Mouse (Mus musculus): ENCODE measurements at regions not wholly inside any gene's neighbourhood (a gene's known extent, or its start where the extent isn't known, plus 50 kb on each side); places are given as distances from the start of the nearest gene placed in this dataset.

DNA sequence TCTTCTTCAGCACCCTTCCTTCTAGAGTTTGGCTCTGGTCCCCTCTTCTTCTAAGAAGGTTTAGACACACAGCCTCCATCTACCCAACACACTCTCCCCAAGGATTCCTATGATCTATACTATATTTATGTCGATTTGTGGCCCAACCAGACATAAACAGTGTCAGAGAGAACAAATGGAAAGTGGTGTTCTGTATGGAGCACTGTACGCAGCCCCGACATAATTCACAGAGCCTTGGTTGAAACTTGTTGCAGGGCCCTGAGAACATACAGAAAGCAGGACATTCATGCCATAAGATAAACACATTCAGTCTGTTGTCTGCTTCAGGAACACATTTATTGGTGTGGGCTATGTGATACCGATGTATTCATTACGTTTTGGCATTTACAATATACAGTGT lies 463.7 kb upstream of the Pou3f3 start:
- Histone ChIP-seq H3K79me2 (ENCODE audit: control insufficient read depth, insufficient read depth) (no peaks in the 10 kb centered on the region), H3K4me2 (ENCODE audit: low read depth) (no peak overlapping the region), H3K36me3 (ENCODE audit: control insufficient read depth, insufficient read depth) (no peaks in the 10 kb centered on the region), H3ac (ENCODE audit: control insufficient read depth, insufficient read length) (no peak overlapping the region), H3K27me3 (ENCODE audit: control insufficient read depth, insufficient read depth, insufficient read length) (no peaks in the 10 kb centered on the region), H3K4me3 (no peak overlapping the region)
- TF ChIP-seq POLR2A (IDR thresholded peaks at IDR 0.05; ENCODE audit: insufficient read length, low read depth) (no peak), POLR2AphosphoS2 (IDR thresholded peaks at IDR 0.05; ENCODE audit: insufficient read length, low read depth) (no peak), SRF (IDR thresholded peaks at IDR 0.05; ENCODE audit: control insufficient read depth, insufficient read length, low read depth) (no peak), USF1 (IDR thresholded peaks at IDR 0.05; ENCODE audit: low read depth) (no peak)

DNA sequence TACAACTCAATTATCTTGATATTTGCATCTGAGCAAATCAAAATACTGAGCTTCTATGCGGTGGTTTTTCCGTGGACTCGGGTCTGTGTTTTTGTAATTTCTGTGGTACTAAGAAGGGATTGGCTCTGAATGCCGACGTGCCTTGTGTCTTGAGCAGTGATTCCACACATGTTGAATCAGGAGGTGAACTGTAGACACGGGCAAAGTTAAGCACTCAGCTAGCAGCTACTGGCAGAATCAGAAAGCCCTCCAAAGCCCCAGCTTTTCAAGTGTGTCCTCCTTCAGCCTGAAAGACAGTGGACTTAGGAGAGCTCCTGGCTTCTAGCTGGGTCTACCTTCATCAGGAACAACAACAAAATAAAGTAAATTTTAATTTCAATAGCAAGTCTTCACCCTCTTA lies 462.9 kb upstream of the Pou3f3 start:
- Histone ChIP-seq H3K36me3 (ENCODE audit: control insufficient read depth, insufficient read depth) (no peaks in the 10 kb centered on the region), H3K4me3 (no peak overlapping the region), H3K79me2 (ENCODE audit: control insufficient read depth, insufficient read depth) (no peaks in the 10 kb centered on the region), H3ac (ENCODE audit: control insufficient read depth, insufficient read length) (no peak overlapping the region), H3K4me2 (ENCODE audit: low read depth) (no peak overlapping the region), H3K27me3 (ENCODE audit: control insufficient read depth, insufficient read depth, insufficient read length) (no peaks in the 10 kb centered on the region)
- TF ChIP-seq TCF3 (IDR thresholded peaks at IDR 0.05; ENCODE audit: insufficient read length, low read depth) (no peak), MAX (IDR thresholded peaks at IDR 0.05; ENCODE audit: low read depth) (no peak), SRF (IDR thresholded peaks at IDR 0.05; ENCODE audit: control insufficient read depth, insufficient read length, low read depth) (no peak), REST (IDR thresholded peaks at IDR 0.05; ENCODE audit: insufficient read depth, insufficient read length) (no peak), USF1 (IDR thresholded peaks at IDR 0.05; ENCODE audit: low read depth) (no peak), MYOG (IDR thresholded peaks at IDR 0.05; ENCODE audit: control insufficient read depth in 1 of 3, insufficient read depth in 1 of 3, insufficient read length in 2 of 3, low read depth in 2 of 3) (no peak), MYOD1 (IDR thresholded peaks at IDR 0.05; ENCODE audit: control insufficient read depth in 1 of 3, insufficient read length in 2 of 3, low read depth in 2 of 3) (no peak), CEBPB (IDR thresholded peaks at IDR 0.05; ENCODE audit: insufficient read depth, poor library complexity, severe bottlenecking) (no peak), POLR2A (IDR thresholded peaks at IDR 0.05; ENCODE audit: insufficient read length, low read depth) (no peak), E2F4 (IDR thresholded peaks at IDR 0.05; ENCODE audit: insufficient read depth) (no peak), TCF12 (IDR thresholded peaks at IDR 0.05; ENCODE audit: insufficient read depth, poor library complexity, severe bottlenecking) (no peak)

DNA sequence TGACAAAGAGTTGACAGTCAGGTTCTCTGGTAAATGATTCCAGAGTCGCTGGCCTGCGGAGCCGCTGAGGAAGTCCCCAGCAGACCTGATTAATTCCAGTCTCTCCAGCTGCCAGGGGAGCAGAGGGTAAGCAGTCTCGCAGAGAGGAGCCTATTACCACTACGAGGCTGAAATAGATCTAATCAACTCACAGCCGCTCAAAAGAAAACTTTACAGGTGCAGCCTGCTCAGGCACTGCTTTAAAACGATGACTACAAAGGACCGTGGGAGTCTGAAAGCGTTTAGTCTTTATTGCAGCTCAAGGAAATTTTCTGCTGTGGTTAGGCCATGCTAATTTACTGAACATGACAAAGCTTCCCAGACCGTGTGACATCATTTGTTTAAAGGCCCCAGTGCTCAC lies 462.3 kb upstream of the Pou3f3 start:
- Histone ChIP-seq H3K4me2 (ENCODE audit: low read depth) (no peak overlapping the region), H3K79me2 (ENCODE audit: control insufficient read depth, insufficient read depth) (no peaks in the 10 kb centered on the region), H3K27me3 (ENCODE audit: control insufficient read depth, insufficient read depth, insufficient read length) (no peaks in the 10 kb centered on the region), H3K4me3 (no peak overlapping the region), H3K36me3 (ENCODE audit: control insufficient read depth, insufficient read depth) (no peaks in the 10 kb centered on the region), H3ac (ENCODE audit: control insufficient read depth, insufficient read length) (no peak overlapping the region)
- TF ChIP-seq CEBPB (IDR thresholded peaks at IDR 0.05; ENCODE audit: insufficient read depth, poor library complexity, severe bottlenecking) (no peak), MYOG (IDR thresholded peaks at IDR 0.05; ENCODE audit: control insufficient read depth in 1 of 3, insufficient read depth in 1 of 3, insufficient read length in 2 of 3, low read depth in 2 of 3) (no peak), POLR2A (IDR thresholded peaks at IDR 0.05; ENCODE audit: insufficient read length, low read depth) (no peak), USF1 (IDR thresholded peaks at IDR 0.05; ENCODE audit: low read depth) (no peak)

DNA sequence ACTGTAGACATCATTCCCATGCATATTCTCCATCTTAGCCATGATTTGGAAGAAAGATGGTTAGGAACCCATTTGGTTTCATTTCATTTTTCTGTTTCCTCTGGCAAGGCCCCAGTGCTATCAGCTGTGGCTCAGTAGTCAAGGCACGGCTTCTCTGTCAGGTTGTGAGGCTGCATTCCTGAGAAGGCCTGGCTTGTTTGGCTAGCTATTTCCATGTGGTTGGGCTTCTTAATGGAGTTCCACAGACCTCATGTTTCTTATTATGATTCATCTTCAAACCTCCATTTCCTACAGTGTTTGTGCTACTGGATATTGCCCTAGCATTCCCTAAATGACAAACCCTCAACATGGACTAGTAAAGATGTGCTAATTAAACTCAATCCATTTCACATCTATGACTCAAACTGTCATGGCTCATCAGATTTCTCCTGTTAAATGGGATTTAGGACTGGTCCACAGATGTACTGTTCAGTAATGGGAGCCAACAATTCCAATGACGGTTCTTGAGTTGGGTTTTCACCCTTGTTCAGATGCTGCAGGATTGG lies 459.0 kb upstream of the Pou3f3 start:
- no peaks in the 10 kb centered on the region for H3K79me2 ChIP-seq (ENCODE audit: control insufficient read depth, insufficient read depth)
- no peak overlapping the region for H3K4me2 ChIP-seq (ENCODE audit: low read depth)
- no peak overlapping the region for H3K4me3 ChIP-seq
- TF ChIP-seq POLR2AphosphoS2 (IDR thresholded peaks at IDR 0.05; ENCODE audit: insufficient read length, low read depth) (no peak), MAX (IDR thresholded peaks at IDR 0.05; ENCODE audit: low read depth) (no peak), E2F4 (IDR thresholded peaks at IDR 0.05; ENCODE audit: insufficient read depth) (no peak)
- H3K27me3 ChIP-seq (ENCODE audit: control insufficient read depth, insufficient read depth, insufficient read length), result no peaks in the 10 kb centered on the region
- no peaks in the 10 kb centered on the region for H3K36me3 ChIP-seq (ENCODE audit: control insufficient read depth, insufficient read depth)
- H3ac ChIP-seq (ENCODE audit: control insufficient read depth, insufficient read length), result no peak overlapping the region

DNA sequence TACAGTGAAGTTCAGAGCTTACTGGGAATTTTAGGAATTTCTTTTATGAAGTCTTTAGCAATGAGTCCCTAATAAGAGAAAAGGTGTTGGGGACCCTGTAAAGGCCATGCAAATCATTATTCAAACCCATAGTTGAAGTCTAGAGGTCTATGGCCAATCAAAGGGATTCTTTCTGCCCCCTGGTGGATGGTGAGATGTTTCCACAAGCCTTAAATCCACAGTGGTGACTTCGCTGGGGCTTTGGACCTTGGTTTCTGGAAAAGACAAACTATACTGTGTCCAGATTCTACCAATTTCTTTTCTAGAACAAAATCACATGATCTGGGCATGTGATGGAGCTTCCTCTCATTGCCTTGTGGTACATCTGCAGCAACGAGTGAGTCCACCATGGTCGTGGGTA lies 457.2 kb upstream of the Pou3f3 start:
- TF ChIP-seq MYOD1 (IDR thresholded peaks at IDR 0.05; ENCODE audit: control insufficient read depth in 1 of 3, insufficient read length in 2 of 3, low read depth in 2 of 3) (no peak), MAX (IDR thresholded peaks at IDR 0.05; ENCODE audit: low read depth) (no peak), POLR2A (IDR thresholded peaks at IDR 0.05; ENCODE audit: insufficient read length, low read depth) (no peak), USF1 (IDR thresholded peaks at IDR 0.05; ENCODE audit: low read depth) (no peak), POLR2AphosphoS2 (IDR thresholded peaks at IDR 0.05; ENCODE audit: insufficient read length, low read depth) (no peak), MYOG (IDR thresholded peaks at IDR 0.05; ENCODE audit: control insufficient read depth in 1 of 3, insufficient read depth in 1 of 3, insufficient read length in 2 of 3, low read depth in 2 of 3) (no peak), REST (IDR thresholded peaks at IDR 0.05; ENCODE audit: insufficient read depth, insufficient read length) (no peak), TCF3 (IDR thresholded peaks at IDR 0.05; ENCODE audit: insufficient read length, low read depth) (no peak), CEBPB (IDR thresholded peaks at IDR 0.05; ENCODE audit: insufficient read depth, poor library complexity, severe bottlenecking) (no peak), SRF (IDR thresholded peaks at IDR 0.05; ENCODE audit: control insufficient read depth, insufficient read length, low read depth) (no peak), E2F4 (IDR thresholded peaks at IDR 0.05; ENCODE audit: insufficient read depth) (no peak), TCF12 (IDR thresholded peaks at IDR 0.05; ENCODE audit: insufficient read depth, poor library complexity, severe bottlenecking) (no peak)
- no peak overlapping the region for H3K4me2 ChIP-seq (ENCODE audit: low read depth)
- H3ac ChIP-seq (ENCODE audit: control insufficient read depth, insufficient read length), result no peak overlapping the region
- no peaks in the 10 kb centered on the region for H3K27me3 ChIP-seq (ENCODE audit: control insufficient read depth, insufficient read depth, insufficient read length)
- H3K36me3 ChIP-seq (ENCODE audit: control insufficient read depth, insufficient read depth), result no peaks in the 10 kb centered on the region
- no peak overlapping the region for H3K4me3 ChIP-seq
- H3K79me2 ChIP-seq (ENCODE audit: control insufficient read depth, insufficient read depth), result no peaks in the 10 kb centered on the region
